Mouse (Mus musculus) heart, embryonic 16.5 days (tissue): ENCODE results near the gene Gm37240. TPM values are rescaled to one million over a fixed set of nuclear protein-coding genes. Genes with fewer than 3 reads are reported as not detected.

Experiments
- ATAC-seq: fragments of 200-750 bp; cut with Nextera tagmentation; replicated peaks from 2 replicates; pipeline ENCODE4 v1.8.0; 2017; ENCODE audit warnings: moderate number of reproducible peaks; ENCODE audit not compliant: insufficient read depth, low FRiP score; ENCODE audit errors: extremely low read depth
- H3K27ac ChIP-seq: fragments of 300-500 bp; sonication (generic); 2 replicates; pipeline ENCODE4 v1.5.1; 2014; ENCODE audit warnings: mild to moderate bottlenecking, low read length, control low read depth, moderate library complexity
- H3K27me3 ChIP-seq: fragments of 300-500 bp; sonication (generic); 2 replicates; pipeline ENCODE4 v1.6.1; 2014; ENCODE audit warnings: low read length, mixed read lengths; ENCODE audit not compliant: control insufficient read depth, insufficient read depth
- H3K36me3 ChIP-seq: fragments of 300-500 bp; sonication (generic); 2 replicates; pipeline ENCODE4 v1.6.1; 2014; ENCODE audit not compliant: control insufficient read depth, insufficient read depth
- H3K4me1 ChIP-seq: fragments of 300-500 bp; sonication (generic); 2 replicates; pipeline ENCODE4 v1.6.1; 2014; ENCODE audit warnings: low read length, mixed read lengths; ENCODE audit not compliant: control insufficient read depth, insufficient read depth
- H3K4me2 ChIP-seq: fragments of 300-500 bp; sonication (generic); 2 replicates; pipeline ENCODE4 v1.6.1; 2014; ENCODE audit warnings: low read depth, mild to moderate bottlenecking, control low read depth, low read length
- H3K4me3 ChIP-seq: fragments of 300-500 bp; sonication (generic); 2 replicates; pipeline ENCODE4 v1.5.1; 2014; ENCODE audit warnings: mild to moderate bottlenecking, control low read depth, low read length
- H3K9ac ChIP-seq: fragments of 300-500 bp; sonication (generic); 2 replicates; pipeline ENCODE4 v1.6.1; 2014; ENCODE audit warnings: low read length, control low read depth
- H3K9me3 ChIP-seq: fragments of 300-500 bp; sonication (generic); replicated peaks from 2 replicates; pipeline ENCODE4 v1.6.1; 2016; ENCODE audit warnings: low read length; ENCODE audit not compliant: control insufficient read depth
- WGBS: fragments of 180-500 bp; shearing (Covaris S2); extraction: QIAGEN DNeasy Blood & Tissue Kit; methylation state at CpG from one replicate; pipeline ENCODE4 v1.1.7; 2014; 5-methylcytosine and 5-hydroxymethylcytosine counted together
- polyA plus RNA-seq: library from polyadenylated mRNA; unstranded; fragments of >200 nt; fragmentation: Nextera tagmentation; extraction: Ambion mirVana; gene quantifications from 2 replicates; pipeline ENCODE4 v1.2.1, GENCODE M21; 2015

Gene Gm37240
- polyA plus RNA-seq, 1 experiment from 2014 or later: 18.4 TPM

- H3K9me3 ChIP-seq: no peaks in the 10 kb centered on the region
- no peak for ATAC-seq
- WGBS: 86% methylated on average over 4 of the region's 4 CpGs
- H3K4me1 ChIP-seq: peaks cover 5% of the 10 kb centered on the region
- no peaks in the 10 kb centered on the region for H3K27me3 ChIP-seq
- H3K4me3 ChIP-seq: no peak overlapping the region
- H3K27ac ChIP-seq: no peak overlapping the region
- H3K4me2 ChIP-seq: no peak overlapping the region
- no peaks in the 10 kb centered on the region for H3K36me3 ChIP-seq
- H3K9ac ChIP-seq: no peak overlapping the region
Observed at GRCm38 (mm10) chr3:85698496-85698895, 188.8 kb downstream of the Gm37240 start.

- H3K4me1 ChIP-seq: no peaks in the 10 kb centered on the region
- H3K27ac ChIP-seq: no peak overlapping the region
- no peak overlapping the region for H3K9ac ChIP-seq
- ATAC-seq: no peak
- no peak overlapping the region for H3K4me3 ChIP-seq
- H3K9me3 ChIP-seq: no peaks in the 10 kb centered on the region
- no peaks in the 10 kb centered on the region for H3K27me3 ChIP-seq
- H3K4me2 ChIP-seq: no peak overlapping the region
- WGBS: 82% methylated on average over 3 of the region's 3 CpGs
- no peaks in the 10 kb centered on the region for H3K36me3 ChIP-seq
Observed at GRCm38 (mm10) chr3:85695056-85695455, 192.3 kb downstream of the Gm37240 start.

- ATAC-seq: no peak
- no peak overlapping the region for H3K4me2 ChIP-seq
- 46% methylated on average over 3 of the region's 3 CpGs for WGBS
Observed at GRCm38 (mm10) chr3:85693013-85693412, 194.3 kb downstream of the Gm37240 start.

GRCm38 (mm10) chr3:85691134-85691533, 196.2 kb downstream of the Gm37240 start:
- no peak overlapping the region for H3K9ac ChIP-seq
- WGBS: 76% methylated on average over 4 of the region's 4 CpGs
- no peaks in the 10 kb centered on the region for H3K36me3 ChIP-seq

More at GRCm38 (mm10) chr3:85693013-85693412, 194.3 kb downstream of the Gm37240 start:
- H3K27me3 ChIP-seq: no peaks in the 10 kb centered on the region
- no peak overlapping the region for H3K27ac ChIP-seq
- no peaks in the 10 kb centered on the region for H3K36me3 ChIP-seq
- H3K4me3 ChIP-seq: no peak overlapping the region
- H3K9ac ChIP-seq: no peak overlapping the region
- H3K4me1 ChIP-seq: no peaks in the 10 kb centered on the region
- no peaks in the 10 kb centered on the region for H3K9me3 ChIP-seq

GRCm38 (mm10) chr3:85688341-85688740, 199.0 kb downstream of the Gm37240 start:
- Histone ChIP-seq H3K9ac (no peak overlapping the region), H3K36me3 (no peaks in the 10 kb centered on the region), H3K4me3 (no peak overlapping the region), H3K9me3 (no peaks in the 10 kb centered on the region), H3K27me3 (no peaks in the 10 kb centered on the region), H3K4me1 (no peaks in the 10 kb centered on the region), H3K27ac (no peak overlapping the region), H3K4me2 (no peak overlapping the region)
- WGBS: 92% methylated on average over 14 of the region's 14 CpGs
- ATAC-seq: no peak

More at GRCm38 (mm10) chr3:85691134-85691533, 196.2 kb downstream of the Gm37240 start:
- ATAC-seq: no peak
- Histone ChIP-seq H3K4me3 (no peak overlapping the region), H3K4me1 (no peaks in the 10 kb centered on the region), H3K4me2 (no peak overlapping the region), H3K9me3 (no peaks in the 10 kb centered on the region), H3K27ac (no peak overlapping the region), H3K27me3 (no peaks in the 10 kb centered on the region)

- Histone ChIP-seq H3K4me3 (no peak overlapping the region), H3K36me3 (no peaks in the 10 kb centered on the region), H3K9me3 (no peaks in the 10 kb centered on the region), H3K27ac (no peak overlapping the region), H3K27me3 (no peaks in the 10 kb centered on the region), H3K4me2 (no peak overlapping the region), H3K4me1 (peaks cover 5% of the 10 kb centered on the region), H3K9ac (no peak overlapping the region)
- no peak for ATAC-seq
- 78% methylated on average over 8 of the region's 8 CpGs for WGBS
Observed at GRCm38 (mm10) chr3:85685271-85685670, 202.0 kb downstream of the Gm37240 start.

DNA sequence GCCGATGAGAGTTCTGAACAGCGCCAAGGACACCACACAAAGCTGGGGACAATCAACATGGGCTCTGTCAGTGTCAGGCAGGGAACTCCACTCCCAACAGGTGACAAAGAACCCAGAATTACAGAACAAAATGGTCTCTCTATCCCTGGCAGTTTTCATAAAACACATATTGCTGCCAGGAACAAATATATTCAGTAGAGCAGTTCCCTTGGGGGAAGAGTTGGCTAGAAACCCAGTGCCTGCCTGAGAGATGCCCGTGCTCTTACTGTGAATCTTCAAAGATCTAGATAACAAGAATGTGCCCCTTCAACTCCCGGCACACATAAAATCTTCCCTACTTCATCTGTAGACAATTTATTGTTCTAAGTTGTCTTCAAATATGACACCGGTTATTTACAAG, 203.7 kb downstream of the Gm37240 start:
- no peaks in the 10 kb centered on the region for H3K9me3 ChIP-seq
- no peak overlapping the region for H3K4me3 ChIP-seq
- no peak overlapping the region for H3K9ac ChIP-seq
- ATAC-seq: no peak
- H3K4me1 ChIP-seq: peaks cover 14% of the 10 kb centered on the region
- no peak overlapping the region for H3K4me2 ChIP-seq
- 82% methylated on average over 5 of the region's 5 CpGs for WGBS
- no peaks in the 10 kb centered on the region for H3K36me3 ChIP-seq
- H3K27me3 ChIP-seq: no peaks in the 10 kb centered on the region
- H3K27ac ChIP-seq: no peak overlapping the region

GRCm38 (mm10) chr3:85681136-85681535, 206.2 kb downstream of the Gm37240 start:
- no peak overlapping the region for H3K4me2 ChIP-seq
- no peaks in the 10 kb centered on the region for H3K27me3 ChIP-seq
- no peaks in the 10 kb centered on the region for H3K9me3 ChIP-seq
- peaks cover 14% of the 10 kb centered on the region for H3K4me1 ChIP-seq
- H3K9ac ChIP-seq: no peak overlapping the region
- no peak for ATAC-seq
- no peak overlapping the region for H3K27ac ChIP-seq
- no peaks in the 10 kb centered on the region for H3K36me3 ChIP-seq
- H3K4me3 ChIP-seq: no peak overlapping the region
- 80% methylated on average over 7 of the region's 7 CpGs for WGBS

DNA sequence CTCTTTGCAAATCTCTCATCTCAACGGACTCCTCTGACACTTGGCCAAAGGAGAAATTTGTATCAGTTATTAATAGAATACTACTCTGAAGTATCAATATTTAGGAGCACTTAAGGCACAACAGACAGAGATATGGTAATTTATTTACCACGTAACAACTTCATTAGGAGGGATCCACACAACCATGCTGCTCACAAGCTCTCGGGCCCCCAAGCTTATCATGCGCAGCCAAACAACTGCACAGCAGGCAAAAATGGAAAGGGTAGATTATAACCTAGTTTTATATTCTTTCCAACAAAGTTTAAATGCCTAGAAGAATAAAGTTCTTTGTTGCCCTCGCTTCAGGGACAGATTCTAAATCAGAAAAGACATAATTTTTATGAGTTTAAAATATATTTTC, 207.4 kb downstream of the Gm37240 start:
- H3K9ac ChIP-seq: no peak overlapping the region
- 79% methylated on average over 5 of the region's 5 CpGs for WGBS

More for the DNA sequence above, 207.4 kb downstream of the Gm37240 start:
- H3K27me3 ChIP-seq: no peaks in the 10 kb centered on the region
- no peak for ATAC-seq
- no peak overlapping the region for H3K27ac ChIP-seq
- H3K36me3 ChIP-seq: no peaks in the 10 kb centered on the region
- H3K4me3 ChIP-seq: no peak overlapping the region
- no peaks in the 10 kb centered on the region for H3K9me3 ChIP-seq
- peaks cover 14% of the 10 kb centered on the region for H3K4me1 ChIP-seq
- H3K4me2 ChIP-seq: no peak overlapping the region
